Mouse (Mus musculus): ENCODE measurements around the gene Ccdc152.
"Not testable (repeated sequence)": the region's sequence is repeated elsewhere in the genome, so short reads cannot be mapped to it uniquely, and the experiment has no call there.

Gene Ccdc152

DNA sequence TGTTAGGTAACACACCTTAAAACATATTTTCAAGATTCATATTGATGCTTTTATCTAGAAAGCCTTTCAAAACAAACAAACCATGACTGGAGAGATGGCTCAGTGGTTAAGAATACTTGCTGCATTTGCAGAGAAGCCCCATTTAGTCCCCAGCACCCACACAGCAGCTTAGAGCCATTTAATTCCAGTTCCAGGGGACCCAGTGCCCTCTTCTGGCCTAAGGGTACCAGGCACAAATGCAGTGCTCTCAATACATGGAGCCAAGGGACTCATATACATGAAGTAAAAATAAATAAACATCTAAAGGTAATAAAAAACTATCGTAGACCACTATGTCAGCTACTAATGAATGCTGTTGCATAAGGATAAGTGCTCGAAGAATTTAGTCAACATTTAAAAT is 25.9 kb downstream of the Ccdc152 start:
- no peak for DNase-seq (ENCODE audit: low read depth)

DNA sequence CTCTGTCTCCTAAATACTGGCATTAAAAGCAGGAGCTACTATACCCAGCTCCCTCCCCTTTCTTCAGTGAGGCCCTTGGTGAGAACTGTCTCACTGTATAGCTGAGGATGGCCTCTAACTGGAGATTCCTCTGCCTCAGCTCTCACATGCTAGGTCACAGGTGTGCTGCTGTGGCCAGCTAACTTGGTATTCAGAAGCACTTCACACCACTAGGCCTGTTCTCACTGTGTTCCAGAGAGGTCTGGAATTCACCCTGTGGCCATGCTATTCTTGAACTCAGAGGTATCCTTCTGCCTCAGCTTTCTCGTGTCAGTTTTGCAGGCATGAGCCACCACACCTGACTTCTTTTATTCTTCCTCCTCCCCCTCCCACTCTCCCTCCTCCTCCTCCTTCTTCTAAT is 30.1 kb downstream of the Ccdc152 start:
- DNase-seq (ENCODE audit: low read depth) = no peak

DNA sequence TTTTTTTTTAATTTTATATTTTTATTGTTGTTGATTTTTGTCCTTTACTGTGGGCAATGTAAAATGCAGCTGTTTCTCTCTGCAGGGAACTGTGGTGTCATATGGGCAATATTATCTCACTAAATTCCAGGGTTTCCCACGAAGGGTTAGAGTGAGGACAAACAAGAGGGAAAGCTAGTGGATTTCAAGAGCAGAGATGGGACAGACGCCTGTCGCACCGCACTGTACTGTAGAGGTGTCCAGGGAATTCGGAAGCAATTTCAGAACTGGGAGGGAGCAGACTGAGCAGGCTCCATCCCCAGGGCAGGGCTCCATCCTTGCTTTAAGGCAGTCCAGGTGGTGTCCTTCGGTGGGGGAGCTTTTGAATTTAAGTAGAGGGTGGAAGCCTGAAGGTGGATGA is 32.1 kb downstream of the Ccdc152 start:
- DNase-seq (ENCODE audit: low read depth) = peak; percentile 20

DNA sequence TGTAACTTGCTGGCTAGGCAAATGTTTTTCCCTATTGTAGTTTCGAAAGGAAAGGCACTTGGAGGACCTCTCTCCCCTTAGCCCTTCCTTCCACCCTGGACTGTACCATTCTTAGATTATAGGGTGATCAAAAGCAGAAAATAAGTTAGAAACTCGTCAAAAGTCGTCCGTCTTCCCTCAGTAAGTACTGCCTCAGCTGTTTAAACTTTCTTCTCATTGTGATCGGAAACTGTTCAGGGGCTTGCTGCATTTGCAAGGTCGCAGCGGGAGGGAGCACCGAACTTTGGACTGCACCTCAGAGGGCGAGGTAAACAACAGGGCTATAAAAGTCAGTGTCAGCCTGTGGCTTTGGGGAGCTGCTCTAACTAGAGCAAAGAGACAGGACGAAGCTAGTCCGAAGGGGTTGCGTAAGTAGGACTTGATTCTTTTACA is 32.7 kb downstream of the Ccdc152 start:
- peak; percentile 81 for DNase-seq (ENCODE audit: low read depth)

DNA sequence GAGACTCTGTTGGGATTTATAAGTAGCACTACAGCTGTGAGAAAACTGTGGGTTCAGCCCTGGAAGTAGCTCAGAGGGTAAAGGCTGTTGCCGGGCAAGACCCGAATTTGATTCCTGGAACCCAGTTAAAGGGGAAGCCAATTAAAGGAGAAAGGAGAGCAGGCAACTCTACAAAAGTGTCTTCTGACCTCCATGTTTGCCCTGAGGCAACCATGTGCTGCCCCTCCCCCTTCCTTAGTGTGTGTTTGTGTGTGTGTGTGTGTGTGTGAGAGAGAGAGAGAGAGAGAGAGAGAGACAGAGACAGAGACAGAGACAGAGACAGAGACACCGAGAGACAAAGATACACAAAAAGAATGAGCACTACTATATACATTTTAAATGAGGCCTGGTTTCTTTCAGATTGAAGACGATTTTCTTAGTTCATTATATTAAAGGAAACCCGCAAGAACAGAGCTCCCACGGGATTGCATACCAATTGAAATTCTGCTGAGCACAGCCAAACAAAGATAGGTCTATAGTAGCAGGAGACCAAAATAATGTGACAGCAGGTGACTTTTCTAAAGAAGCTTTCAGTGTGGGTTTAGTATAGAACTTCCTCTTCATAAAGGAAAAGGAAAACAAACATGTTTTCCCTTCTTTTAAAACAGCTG is 33.2 kb downstream of the Ccdc152 start:
- DNase-seq (ENCODE audit: low read depth) = peak; percentile 27

DNA sequence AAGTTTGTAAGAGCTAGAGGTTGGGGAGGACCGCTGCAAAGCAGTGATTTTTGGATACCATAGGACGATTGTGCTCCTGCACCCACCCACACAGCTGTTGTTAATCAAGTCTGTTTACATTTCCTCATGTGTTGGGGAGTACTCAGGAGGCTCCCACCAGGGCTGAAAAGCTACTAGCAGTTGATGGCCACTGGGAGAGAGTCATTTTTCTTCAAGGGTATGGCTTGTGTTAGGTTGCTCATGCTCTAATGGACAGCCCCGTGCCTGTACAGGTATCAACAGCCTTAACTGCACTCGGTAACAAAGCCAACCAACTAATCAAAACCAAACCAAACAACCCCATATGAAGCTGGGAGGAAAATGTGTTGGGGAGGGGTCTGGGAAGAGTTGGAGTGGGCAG is 33.8 kb downstream of the Ccdc152 start:
- DNase-seq (ENCODE audit: low read depth) = no peak

DNA sequence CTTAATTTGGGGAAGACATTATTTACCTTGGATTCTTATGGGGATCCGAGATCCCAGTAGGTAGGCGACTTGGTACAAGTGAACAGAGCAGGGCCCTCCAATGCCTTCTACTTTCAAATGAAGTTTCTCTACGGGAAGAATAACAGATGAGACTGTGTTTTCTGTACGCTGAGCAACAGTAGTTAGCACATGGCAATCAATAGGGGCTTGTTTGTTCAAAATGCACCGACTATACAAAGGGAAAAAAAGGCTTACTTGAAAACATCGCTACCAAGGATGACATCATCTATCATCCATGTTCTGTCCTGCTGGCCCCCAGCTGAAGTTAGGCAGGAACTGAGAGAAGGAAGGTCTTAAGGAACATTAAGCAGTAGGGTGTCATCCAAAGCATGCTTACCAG is 35.1 kb downstream of the Ccdc152 start, which contains the start of gene Selenop:
TSS of gene Selenop (plus strand) at position 301 of the 400 bp plus-strand sequence.
- DNase-seq (ENCODE audit: low read depth) = no peak

DNA sequence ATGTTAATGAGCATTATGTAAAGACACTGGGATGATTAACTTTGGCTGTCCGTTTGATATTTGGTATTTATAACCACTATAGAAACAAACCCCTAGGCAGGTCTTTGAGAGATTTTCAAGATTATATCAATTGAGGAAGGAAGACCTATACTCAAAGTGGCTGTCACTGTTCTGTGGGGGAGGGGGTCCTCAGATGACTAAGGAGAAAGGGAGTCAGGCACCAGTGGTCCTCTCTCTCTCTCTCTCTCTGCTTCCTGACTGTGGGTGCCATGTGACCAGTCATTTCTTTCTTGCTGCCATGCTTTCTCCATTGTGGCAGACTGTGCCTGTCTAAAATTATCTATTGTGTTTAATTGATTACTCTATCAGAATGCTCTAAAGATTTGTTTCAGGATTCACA is 38.5 kb downstream of the Ccdc152 start:
- no peak for DNase-seq (ENCODE audit: low read depth)

DNA sequence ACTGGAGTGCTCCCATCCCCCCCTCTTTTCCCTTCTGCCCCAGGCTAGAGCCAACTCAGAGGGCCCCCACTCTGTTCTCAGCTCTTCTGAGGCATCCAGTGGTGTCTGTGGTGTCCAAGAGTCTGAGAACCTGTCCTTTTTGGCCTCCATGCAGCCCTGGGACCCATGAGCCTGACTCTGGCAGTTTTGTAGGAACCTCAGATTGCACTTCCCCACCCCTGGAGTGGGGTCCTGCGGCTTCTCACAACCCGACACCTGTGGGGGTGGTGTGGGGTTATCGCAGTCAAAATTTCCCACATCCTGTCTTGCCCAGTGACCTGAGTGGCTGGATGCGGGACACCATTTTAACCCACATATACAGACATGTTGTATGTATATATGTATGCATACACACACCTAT is 39.0 kb downstream of the Ccdc152 start:
- DNase-seq (ENCODE audit: low read depth) = no peak

DNA sequence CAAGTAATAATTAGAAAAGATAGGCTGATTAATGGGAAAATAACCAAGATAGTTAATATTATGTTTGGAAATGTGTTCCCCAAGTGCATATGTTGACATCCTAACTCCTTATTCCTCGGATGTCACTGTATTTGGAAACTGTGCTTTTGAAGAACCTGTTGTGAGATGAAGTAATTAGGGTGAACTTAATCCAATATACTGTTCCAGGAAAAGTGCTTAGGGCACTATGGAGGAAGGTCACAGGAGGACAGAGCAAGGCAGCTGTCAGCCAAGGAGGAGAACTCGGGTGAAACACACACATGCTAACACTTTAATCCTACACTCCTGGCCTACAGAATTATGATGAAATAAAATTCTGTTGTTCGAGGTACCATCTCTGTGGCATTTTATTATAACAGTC is 40.4 kb downstream of the Ccdc152 start:
- no peak for DNase-seq (ENCODE audit: low read depth)

DNA sequence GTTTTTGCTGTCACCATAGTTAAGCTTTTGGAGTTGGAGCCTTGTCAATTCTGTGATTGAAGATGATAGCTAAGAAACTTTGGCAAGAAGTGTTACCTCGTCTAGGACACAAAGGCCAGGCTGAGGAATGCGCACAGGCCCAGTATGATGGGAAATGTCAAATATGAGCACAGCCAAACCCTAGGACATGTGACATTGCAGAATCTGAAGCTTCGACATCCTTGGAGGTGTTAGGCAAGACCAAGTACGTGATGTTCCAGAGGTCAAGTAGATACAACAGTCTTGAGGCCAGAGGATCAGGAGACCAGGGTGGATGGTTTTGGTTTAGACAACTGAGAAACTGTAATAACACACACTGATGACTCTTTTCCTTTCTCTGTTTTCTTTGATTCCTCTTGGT is 43.0 kb downstream of the Ccdc152 start:
- DNase-seq (ENCODE audit: low read depth) = no peak

DNA sequence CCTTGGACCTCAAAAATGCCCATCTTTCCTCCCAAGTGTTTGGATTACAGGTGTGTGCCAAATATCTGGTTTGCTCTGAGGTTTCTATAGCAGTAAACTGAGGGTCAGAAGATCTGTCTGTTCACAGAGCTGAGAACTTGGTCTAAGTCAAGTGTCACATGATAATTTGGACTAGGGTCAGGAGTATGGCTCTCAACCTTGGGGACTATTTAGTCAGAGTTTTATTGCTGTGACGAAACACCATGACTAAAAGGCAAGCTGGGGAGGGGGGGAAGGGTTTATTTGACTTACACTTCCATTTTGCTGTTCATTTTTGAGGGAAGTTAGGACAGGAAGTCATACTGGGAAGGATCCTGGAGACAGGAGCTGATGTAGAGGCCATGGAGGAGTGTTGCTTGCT is 44.3 kb downstream of the Ccdc152 start:
- no peak for DNase-seq (ENCODE audit: low read depth)

DNA sequence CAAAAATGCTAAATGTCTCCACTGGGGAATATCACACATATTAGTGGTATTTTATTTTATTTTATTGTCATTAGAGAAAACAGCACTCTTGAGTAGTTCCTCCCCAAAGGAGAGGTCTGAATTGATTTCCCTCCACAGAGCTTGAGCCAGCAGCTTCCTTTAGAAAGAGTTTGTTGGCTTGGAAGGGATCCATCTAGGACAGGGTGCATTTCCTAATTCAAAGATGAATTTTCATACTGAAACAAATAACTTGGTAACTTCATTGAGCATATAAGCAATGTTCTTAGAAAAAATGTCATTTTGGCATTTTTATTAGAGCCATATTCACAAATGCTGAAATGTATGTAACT is 51.6 kb downstream of the Ccdc152 start:
- DNase-seq (ENCODE audit: low read depth) = no peak

DNA sequence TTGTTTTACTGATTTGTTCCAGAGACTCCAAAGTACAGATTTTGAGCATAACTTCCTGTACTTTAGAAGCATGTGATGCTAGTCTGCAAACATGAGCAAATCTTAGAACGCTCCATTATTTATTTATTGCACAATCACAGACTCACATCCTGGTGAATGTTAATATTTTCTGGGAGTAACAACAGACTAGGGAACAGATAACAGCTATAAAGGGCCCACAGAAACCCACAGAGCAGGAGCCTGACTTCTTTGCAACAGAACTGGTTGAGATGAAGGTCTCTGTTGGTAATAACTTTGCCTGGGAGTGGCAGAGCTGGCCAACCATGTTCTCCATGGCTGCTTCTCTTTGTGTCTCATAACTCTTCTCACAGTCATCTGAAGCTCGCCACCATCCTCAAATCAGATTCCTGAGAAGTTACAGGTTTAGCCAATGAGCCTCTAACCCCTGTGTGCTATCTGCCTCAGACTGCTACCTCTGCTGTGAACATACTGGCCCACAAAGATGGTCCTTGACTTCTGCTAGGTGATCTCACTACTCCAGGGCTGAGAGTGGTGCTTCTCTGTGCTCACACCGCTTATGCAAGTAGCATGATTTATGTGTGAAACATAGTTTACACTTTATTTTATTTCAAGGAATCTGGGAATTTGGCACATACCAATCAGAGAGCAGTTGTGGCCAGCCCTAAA is 52.2 kb downstream of the Ccdc152 start:
- DNase-seq (ENCODE audit: low read depth) = no peak

DNA sequence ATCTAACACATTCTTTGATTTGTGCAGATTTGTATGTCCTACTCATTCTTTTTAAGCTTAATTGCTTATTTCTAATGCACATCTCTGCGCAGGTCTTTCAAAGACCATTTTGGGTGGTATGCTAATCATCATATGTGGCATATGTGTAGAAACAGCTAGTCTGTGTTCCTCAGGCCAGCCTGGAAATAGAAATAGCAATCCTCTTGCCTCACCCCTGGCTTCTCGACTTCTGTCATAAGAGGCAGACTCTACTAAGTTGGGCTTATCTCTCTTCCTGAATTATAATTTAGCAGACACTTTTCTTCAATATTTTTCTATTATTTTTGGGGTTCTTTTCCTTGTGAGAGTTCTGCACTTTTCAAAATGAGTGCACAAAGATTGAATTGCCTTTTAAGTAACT is 52.7 kb downstream of the Ccdc152 start:
- no peak for DNase-seq (ENCODE audit: low read depth)

DNA sequence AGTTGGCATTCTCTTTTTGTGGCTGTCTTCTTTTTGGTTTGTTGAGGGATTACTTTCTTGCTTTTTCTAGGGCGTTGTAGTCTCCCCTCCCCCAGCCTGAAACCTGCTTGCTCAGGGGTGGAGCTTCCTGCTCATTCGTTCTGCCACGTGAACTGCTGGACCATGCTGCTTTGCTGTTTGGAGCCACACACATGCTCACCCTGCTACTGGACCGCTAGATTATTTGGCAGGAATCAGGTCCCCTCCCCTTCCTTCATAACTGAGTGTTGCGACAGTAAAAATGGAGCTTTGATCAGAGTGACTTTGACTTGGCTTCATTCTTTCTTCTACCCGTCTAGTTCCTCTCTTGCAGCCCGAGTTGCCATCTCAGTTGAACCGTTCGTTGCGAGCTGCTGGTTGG is 58.3 kb downstream of the Ccdc152 start:
- not testable (repeated sequence) for DNase-seq (ENCODE audit: low read depth)

DNA sequence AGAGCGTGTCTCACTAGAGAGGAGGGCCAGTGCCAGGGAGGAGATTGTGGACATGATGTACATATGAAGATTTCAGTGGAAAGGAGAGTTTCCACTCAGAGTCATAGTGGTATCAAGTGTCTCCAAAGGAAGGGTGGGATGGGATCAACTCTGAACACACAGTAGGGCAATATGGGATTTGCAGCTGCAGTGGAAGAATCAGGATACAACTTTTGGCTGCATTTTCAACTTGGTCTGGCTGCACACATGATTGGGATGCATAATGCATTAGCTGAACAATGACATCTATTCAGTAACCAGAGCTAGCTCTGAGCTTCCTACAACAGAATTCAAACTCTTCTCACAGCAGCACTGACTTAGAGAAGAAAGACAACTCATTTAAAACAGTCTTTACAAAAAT is 65.4 kb downstream of the Ccdc152 start:
- no peak for DNase-seq (ENCODE audit: low read depth)

DNA sequence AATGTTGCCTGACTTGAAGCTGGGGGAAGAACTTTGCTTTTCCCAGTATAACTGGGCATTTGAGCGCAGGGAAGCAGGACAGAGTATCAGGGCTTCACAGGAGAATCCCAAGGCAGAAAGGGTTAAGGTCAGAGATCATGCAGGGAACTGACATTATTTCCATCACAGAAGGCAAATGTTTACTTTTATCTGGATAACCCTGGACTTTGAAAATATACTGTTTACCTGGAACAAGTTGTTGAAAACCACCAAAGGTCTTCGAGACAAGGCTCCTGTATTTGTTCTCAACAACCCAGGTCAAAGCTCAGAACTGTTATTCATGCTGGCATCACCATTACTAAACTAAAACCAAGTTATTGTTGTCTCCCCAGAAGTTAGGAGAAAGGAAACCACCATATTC is 67.0 kb downstream of the Ccdc152 start:
- DNase-seq (ENCODE audit: low read depth) = no peak

DNA sequence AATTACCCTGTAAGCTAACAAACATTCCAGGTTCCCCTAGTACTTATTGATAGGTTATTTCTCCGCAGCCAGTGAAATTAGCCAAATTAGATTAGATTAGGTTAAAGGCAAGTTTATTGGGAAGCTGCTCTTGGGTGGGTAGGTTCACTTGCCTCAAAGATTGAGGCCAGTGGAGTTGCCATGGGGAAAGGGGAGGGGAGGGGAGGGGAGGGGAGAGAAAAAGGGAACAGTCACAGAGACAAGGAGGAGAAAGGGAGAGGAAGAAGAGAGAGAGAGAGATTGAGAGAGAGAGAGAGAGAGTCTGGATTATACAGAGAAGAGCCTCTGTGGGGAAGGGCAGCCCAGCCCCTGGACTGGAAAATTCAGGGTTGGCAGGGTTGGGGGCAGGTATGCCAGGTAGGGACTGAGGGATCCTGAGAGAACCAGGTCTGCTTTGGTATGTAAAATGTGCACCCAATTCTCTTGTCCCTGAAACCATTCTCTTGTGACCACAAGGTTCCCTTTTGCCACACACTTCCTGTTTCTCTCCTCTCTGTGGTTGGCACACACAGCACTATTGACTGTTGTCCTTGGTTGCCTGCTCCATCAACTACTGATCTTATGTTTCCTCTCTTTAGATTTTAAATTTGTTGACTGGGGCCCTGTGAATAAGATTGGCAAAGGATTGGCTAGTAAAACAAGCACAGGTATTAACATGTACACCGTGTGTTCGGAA is 69.3 kb downstream of the Ccdc152 start:
- peak; percentile 50 for DNase-seq (ENCODE audit: low read depth)

DNA sequence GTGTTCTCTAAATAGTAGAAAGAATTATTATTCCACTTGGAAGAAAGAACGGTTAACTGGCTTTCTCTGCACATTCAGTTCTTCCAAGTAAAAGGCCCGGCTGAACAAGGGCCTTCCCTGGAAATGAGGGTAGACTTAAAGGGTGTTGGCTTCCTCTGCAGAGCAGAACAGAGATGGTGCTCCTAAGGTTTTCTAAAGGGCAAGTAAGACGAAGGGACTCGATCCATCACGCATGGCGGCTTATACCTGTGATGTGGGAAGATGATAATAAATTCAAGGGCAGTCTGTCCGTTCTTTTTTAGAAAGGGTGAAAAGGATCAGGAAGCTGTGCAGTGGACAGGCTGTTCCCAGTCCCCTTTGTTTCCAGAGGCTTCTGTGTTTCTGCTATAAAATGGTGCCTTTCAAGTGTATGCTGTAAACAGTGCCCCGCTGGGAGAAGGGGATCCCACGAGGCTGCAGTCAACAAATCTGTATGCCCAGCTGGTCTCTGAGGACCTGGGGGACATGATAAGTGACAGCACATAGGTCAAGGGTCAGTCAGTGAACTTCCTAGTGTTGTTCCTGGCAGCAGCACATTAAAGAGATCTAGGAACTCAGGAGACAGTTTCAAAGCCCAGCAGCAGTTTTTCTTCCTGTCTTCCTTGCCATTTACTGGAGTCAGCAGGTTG is 71.0 kb downstream of the Ccdc152 start:
- DNase-seq (ENCODE audit: low read depth) = no peak

DNA sequence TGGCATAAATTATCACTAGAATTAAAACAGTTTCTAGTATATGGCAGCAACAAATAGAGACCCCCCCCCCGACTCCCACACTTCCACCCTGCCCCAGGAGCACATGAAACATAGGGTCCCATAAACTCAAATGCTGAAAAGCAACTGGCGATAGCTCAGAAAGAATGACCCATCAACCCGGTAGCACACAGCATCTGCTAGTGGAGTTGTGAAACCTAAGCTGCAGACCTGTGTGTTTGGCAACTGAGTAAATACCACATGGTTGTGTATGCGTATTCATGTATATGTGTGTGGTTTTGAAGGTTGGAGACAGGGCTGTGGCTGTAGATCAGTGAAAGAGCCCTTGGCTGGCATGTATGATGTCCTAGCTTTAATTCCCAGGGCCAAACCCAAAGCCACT is 72.3 kb downstream of the Ccdc152 start:
- no peak for DNase-seq (ENCODE audit: low read depth)

All from induced T-regulatory cell, adult 2 months (primary cell).